Mouse (Mus musculus): ENCODE data around the gene Zfp974.
A peak's percentile ranks its signal among the peaks of the same experiment; 100 is the strongest.
"Not testable (repeated sequence)": the region's sequence is repeated elsewhere in the genome, so short reads cannot be mapped to it uniquely, and the experiment has no call there.

Zfp974 gene

DNA sequence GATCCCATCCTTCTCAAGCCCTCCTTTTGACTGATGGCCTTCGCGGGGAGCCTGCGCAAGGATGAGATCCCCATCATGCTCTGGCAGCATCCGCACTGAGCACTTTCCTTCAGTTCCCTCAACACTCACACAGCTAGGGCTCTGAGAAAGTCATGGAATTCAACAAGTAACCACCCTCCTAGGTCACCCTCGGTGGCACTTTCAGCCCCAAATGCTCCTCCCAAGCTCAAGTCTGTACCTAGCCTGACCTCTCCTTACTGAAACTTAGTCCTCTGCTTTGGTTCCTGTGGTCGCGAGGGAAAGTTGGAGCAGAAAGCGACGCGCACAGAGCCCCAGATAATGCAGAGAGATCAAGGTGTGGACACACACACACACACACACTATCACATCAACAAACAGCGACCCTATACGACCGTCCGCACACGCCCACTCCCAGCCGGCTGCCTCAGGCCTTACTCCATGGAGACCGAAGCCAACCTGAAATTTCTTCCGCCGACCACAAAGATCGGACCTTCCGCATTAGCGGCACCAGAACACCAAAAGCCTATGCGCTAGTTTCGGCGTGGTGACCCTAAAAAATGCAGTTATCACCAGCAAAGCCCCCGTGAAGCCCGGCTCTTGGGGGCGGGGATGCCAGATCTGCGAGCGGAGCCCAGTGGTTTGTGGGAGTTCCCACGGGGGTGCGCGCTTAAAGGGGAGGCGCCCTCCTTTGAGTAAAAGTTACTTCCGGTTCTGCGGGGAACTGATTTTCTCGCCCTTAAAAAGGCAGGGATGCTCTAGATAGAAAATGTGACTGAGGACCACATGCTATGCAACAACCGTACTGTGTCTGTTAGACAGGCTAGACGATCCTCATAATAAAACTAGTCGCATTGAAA lies at the start of gene Zfp974:
Gene Zfp974, minus strand, starts transcription at position 643 of the 878 bp plus-strand sequence.
- H3K4me3 ChIP-seq (replicated peaks; ENCODE audit: low read length), result peak within 1 kb of the TSS; percentile 82
- peaks cover 10% of the 10 kb centered on the region; the same call in 1 of the 2 replicates for H3K4me1 ChIP-seq (replicated peaks; ENCODE audit: low read depth, low read length)
- no peaks in the 10 kb centered on the region for H3K9me3 ChIP-seq (ENCODE audit: low read length)
- no peak for TF ChIP-seq CTCF (conservative IDR thresholded peaks at IDR 0.05; ENCODE audit: low read length)
- H3K27me3 ChIP-seq (ENCODE audit: insufficient read depth, low read length), result no peaks in the 10 kb centered on the region
- H3K36me3 ChIP-seq (ENCODE audit: insufficient read depth, low read length), result no peaks in the 10 kb centered on the region

DNA sequence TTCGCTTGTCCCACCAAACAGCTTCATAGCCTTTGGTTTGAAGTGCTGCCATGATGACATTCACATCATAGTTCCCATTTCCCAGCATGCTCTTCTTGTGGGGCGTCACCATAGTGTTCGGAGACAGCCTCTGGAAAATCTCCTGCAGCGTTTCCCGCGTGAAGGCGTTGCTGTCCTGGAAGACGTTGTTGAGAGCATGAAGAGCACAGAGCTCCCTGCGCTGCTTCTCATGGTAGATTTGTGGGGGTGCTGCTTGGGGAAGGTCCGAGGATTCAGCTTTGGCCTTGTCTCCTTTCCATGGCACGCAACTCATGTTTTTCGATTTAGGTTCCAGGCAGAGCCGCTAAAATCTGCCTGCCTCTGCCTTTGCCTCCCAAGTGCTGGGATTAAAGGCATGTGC lies 20.2 kb upstream of the Zfp974 start:
- not testable (repeated sequence) for H3K4me1 ChIP-seq (replicated peaks; ENCODE audit: low read depth, low read length); H3K27me3 ChIP-seq (ENCODE audit: insufficient read depth, low read length); H3K36me3 ChIP-seq (ENCODE audit: insufficient read depth, low read length); H3K9me3 ChIP-seq (ENCODE audit: low read length); H3K4me3 ChIP-seq (replicated peaks; ENCODE audit: low read length)

DNA sequence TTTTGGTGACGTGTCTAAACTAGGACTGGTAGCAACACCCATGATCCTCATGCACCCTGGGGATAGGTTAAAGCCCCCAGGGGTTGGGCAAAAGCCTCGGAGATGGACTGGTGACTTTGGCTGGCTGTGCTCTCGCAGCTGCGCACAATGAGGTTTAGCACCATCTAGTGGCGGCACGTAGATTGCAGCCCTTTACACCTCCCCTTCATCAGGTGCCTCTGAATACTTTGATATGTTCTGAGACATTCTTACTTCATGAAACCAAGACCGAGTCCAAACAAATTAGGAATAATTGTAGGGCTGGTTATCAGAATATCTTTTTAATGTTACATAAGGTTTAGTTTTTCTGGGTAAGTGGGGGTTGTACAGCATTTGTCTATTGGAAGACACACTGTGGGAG lies 12.6 kb upstream of the Zfp974 start:
- not testable (repeated sequence) for H3K27me3 ChIP-seq (ENCODE audit: insufficient read depth, low read length); H3K4me1 ChIP-seq (replicated peaks; ENCODE audit: low read depth, low read length); H3K9me3 ChIP-seq (ENCODE audit: low read length); H3K36me3 ChIP-seq (ENCODE audit: insufficient read depth, low read length); H3K4me3 ChIP-seq (replicated peaks; ENCODE audit: low read length)

DNA sequence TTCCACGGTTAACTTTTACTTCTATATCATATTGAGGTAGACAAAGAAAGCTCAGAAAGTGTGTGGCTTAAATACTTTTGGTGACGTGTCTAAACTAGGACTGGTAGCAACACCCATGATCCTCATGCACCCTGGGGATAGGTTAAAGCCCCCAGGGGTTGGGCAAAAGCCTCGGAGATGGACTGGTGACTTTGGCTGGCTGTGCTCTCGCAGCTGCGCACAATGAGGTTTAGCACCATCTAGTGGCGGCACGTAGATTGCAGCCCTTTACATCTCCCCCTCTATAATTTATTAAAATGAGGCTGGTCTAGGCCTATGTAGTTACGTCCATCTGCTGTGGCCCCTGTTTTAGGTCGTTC lies 4.5 kb upstream of the Zfp974 start:
- not testable (repeated sequence) for H3K27me3 ChIP-seq (ENCODE audit: insufficient read depth, low read length)

DNA sequence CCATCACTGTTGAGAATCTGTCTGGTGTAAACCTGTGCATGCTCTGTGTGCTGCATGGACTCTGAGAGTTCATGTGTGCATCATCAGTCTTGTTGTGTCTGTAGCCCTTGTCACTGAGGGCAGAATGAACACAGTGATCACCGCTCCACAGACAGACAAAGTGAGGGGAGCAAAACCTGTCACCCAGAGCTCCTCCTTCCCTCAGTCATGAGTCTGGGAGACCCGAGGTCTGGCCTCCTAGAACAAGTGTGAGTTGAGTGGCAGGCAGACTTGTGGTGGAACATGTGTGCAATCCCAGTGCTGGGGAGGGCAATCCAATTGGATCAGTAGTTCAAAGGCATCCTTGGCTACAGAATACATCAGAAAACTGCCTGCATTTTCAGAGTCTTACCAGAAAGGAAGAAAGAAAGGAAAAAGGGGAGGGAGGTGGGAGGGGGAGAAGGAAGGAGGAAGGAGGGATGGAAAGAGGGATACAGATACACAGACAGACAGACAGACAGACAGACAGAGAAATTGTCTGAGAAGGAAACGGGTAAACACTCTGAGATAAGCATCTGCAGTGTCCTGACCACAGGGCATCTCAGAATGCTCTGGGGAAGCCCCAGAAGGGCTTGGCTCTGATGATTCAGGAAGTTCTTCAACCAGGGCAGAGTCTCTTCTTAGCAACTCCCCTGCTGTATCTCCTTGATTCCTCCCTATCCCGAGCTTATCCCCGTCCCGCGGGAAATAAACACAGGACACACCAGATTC lies 4.0 kb upstream of the Zfp974 start:
- Histone ChIP-seq H3K4me1 (replicated peaks; ENCODE audit: low read depth, low read length) (peaks cover 10% of the 10 kb centered on the region; the same call in 1 of the 2 replicates), H3K9me3 (ENCODE audit: low read length) (no peaks in the 10 kb centered on the region), H3K27me3 (ENCODE audit: insufficient read depth, low read length) (no peaks in the 10 kb centered on the region), H3K36me3 (ENCODE audit: insufficient read depth, low read length) (no peaks in the 10 kb centered on the region), H3K4me3 (replicated peaks; ENCODE audit: low read length) (no peak overlapping the region)
- TF ChIP-seq NANOG (IDR thresholded peaks at IDR 0.05; ENCODE audit: borderline replicate concordance, low read length) (no peak), POU5F1 (IDR thresholded peaks at IDR 0.05; ENCODE audit: borderline replicate concordance, low read length) (no peak), CTCF (conservative IDR thresholded peaks at IDR 0.05; ENCODE audit: low read length) (no peak)

More for the DNA sequence above, 4.5 kb upstream of the Zfp974 start:
- H3K4me1 ChIP-seq (replicated peaks; ENCODE audit: low read depth, low read length); H3K4me3 ChIP-seq (replicated peaks; ENCODE audit: low read length); H3K36me3 ChIP-seq (ENCODE audit: insufficient read depth, low read length); H3K9me3 ChIP-seq (ENCODE audit: low read length): not testable (repeated sequence)

DNA sequence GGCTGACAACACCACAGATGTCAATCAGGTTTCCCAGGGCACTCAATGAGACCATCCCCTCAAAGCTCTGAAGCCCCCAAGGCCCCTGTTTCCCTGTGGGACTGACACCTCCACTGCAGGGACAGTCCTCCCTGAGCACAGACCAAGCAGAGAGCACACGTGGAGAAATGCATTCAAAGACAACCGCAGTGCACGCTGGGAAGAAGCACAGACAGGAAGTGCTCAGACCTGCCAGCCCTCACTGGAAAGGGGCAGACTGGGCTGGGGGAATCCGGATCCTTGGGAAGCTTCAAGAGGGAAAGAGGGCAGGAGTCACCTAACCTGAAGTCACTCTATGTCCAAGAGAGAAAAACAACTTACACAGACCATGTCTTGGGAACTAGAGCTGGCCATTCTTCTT lies 2.2 kb downstream of the Zfp974 start:
- not testable (repeated sequence) for H3K36me3 ChIP-seq (ENCODE audit: insufficient read depth, low read length); H3K27me3 ChIP-seq (ENCODE audit: insufficient read depth, low read length); H3K4me3 ChIP-seq (replicated peaks; ENCODE audit: low read length); H3K4me1 ChIP-seq (replicated peaks; ENCODE audit: low read depth, low read length); H3K9me3 ChIP-seq (ENCODE audit: low read length)

DNA sequence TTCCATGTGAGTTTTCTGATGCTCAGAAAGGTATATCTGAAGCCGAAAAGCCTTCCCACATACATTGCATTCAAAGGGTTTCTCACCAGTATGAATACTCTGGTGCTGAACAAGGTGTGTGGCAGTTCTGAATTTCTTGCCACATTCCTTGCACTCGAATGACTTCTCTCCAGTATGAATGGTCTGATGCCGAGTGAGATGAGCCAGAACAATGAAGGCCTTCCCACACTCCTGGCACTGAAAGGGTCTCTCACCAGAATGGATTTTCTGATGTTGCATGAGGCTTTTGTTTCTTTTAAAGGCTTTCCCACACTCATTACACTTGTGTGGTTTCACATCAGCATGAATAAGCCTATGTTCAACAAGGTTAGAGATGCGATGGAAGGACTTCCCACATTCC lies 18.3 kb downstream of the Zfp974 start:
- H3K4me3 ChIP-seq (replicated peaks; ENCODE audit: low read length); H3K4me1 ChIP-seq (replicated peaks; ENCODE audit: low read depth, low read length); H3K27me3 ChIP-seq (ENCODE audit: insufficient read depth, low read length); H3K9me3 ChIP-seq (ENCODE audit: low read length); H3K36me3 ChIP-seq (ENCODE audit: insufficient read depth, low read length): not testable (repeated sequence)

DNA sequence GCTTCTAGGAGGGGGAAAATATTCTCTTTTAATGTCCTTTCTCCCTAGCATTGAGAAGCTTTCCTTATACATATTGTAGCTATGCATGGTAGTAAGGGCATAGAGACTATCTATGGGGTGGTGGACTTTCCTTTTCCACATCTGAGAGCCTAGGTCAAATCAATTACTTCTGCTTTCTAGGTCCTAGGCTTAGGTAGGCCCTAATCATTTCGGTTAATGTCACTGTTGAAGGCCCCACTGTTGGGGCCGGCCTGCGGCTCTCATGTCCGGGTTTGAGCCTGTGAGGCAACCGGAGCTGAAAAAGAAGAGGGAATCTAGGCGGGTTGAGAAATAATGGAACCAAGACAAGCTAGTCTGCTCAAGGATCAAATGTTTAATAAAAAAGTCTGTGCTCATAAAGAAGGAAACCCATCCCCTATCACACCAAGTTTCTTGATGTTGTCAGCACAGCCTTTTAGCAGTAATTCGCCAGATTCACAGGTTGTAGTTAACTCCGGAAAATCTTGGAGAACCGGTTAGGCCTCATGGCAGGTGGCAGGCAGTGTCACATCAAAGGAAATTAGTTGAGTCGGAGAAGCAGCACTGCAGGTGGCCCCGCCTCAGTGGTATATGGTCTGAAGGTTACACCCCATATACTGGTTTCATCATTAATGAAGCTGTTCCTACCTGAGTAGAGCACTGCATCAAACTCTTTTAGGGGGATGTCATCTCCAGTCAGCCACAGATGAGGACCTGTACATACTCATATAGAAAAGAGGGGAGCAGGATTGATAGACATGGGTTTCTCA lies 24.0 kb downstream of the Zfp974 start:
- Histone ChIP-seq H3K4me3 (replicated peaks; ENCODE audit: low read length) (no peak overlapping the region), H3K27me3 (ENCODE audit: insufficient read depth, low read length) (no peaks in the 10 kb centered on the region), H3K9me3 (ENCODE audit: low read length) (no peaks in the 10 kb centered on the region), H3K36me3 (ENCODE audit: insufficient read depth, low read length) (no peaks in the 10 kb centered on the region), H3K4me1 (replicated peaks; ENCODE audit: low read depth, low read length) (no peaks in the 10 kb centered on the region)
- no peak for TF ChIP-seq CTCF (conservative IDR thresholded peaks at IDR 0.05; ENCODE audit: low read length)
- no peak for TF ChIP-seq POU5F1 (IDR thresholded peaks at IDR 0.05; ENCODE audit: borderline replicate concordance, low read length)
- no peak for TF ChIP-seq NANOG (IDR thresholded peaks at IDR 0.05; ENCODE audit: borderline replicate concordance, low read length)

DNA sequence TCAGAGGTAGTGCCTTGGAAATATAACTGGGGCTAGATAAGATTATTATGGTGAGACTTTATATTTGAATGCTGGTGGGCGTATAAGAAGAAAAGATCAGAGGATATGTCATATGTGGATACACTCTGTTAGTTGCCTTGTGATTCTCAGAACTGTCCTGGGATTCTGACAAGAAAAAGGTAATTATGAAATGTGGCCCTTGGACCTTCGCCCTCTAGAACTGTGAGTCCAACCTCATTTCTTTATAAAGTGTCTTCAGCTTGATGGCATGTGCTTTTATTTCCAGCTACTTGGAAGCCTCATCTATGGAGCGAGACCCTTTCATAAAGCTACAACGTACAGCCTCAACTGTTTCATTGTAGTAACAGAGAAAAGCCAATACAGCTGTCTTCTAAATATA lies 28.7 kb downstream of the Zfp974 start:
- Histone ChIP-seq H3K4me1 (replicated peaks; ENCODE audit: low read depth, low read length) (no peaks in the 10 kb centered on the region), H3K27me3 (ENCODE audit: insufficient read depth, low read length) (no peaks in the 10 kb centered on the region), H3K9me3 (ENCODE audit: low read length) (no peaks in the 10 kb centered on the region), H3K36me3 (ENCODE audit: insufficient read depth, low read length) (no peaks in the 10 kb centered on the region), H3K4me3 (replicated peaks; ENCODE audit: low read length) (no peak overlapping the region)
- no peak for TF ChIP-seq NANOG (IDR thresholded peaks at IDR 0.05; ENCODE audit: borderline replicate concordance, low read length)
- no peak for TF ChIP-seq POU5F1 (IDR thresholded peaks at IDR 0.05; ENCODE audit: borderline replicate concordance, low read length)
- TF ChIP-seq CTCF (conservative IDR thresholded peaks at IDR 0.05; ENCODE audit: low read length), result no peak

Data from E14TG2a.4 (cell line).